Mouse (Mus musculus) testis, adult 2 months (tissue): Measurements from ENCODE around the gene Cyp4f39.

Source experiments
- CTCF ChIP-seq: fragments of 200-500 bp; IDR thresholded peaks from 2 replicates; pipeline ENCODE4 v1.5.1; 2012; ENCODE audit warnings: low read depth, mild to moderate bottlenecking, inconsistent platforms, low read length, moderate library complexity; ENCODE audit not compliant: control insufficient read depth, insufficient read depth, insufficient replicate concordance
- POLR2A ChIP-seq: fragments of 200-500 bp; IDR thresholded peaks from 2 replicates; pipeline ENCODE4 v1.6.1; 2012; ENCODE audit warnings: low read depth, mild to moderate bottlenecking, inconsistent platforms, low read length, moderate library complexity; ENCODE audit not compliant: control insufficient read depth

DNA sequence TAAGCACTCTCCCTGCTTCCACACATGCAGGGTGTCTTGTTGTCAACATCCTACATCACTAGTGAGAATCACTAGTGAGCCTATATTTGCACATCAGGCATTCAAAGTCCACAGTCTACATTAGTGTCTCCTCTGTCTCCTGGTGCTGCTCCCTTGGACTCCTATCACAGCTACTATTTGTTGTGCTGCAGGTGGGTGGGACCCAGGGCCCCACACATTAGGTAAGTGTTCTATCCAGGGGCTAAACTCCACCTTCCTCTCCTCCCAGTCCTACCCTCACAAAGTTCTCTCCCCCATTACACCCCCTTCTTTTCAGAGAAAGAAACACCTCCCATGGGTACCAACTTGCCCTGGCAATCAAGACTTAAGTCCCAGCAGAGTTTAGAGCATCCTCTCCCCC is 25.9 kb upstream of the Cyp4f39 start:
- TF ChIP-seq CTCF (no peak), POLR2A (no peak)
